Mouse (Mus musculus): Measurements from ENCODE around the gene Ahnak2.

GRCm38 (mm10) chr12:112736636-112736925 is 65.9 kb downstream of the Ahnak2 start:
- TF ChIP-seq CTCF (IDR thresholded peaks at IDR 0.05; ENCODE audit: low read depth) (no peak), EP300 (IDR thresholded peaks at IDR 0.05; ENCODE audit: low read depth) (no peak)

Measured in liver, postnatal 0 days (tissue).